10 mouse cellular contexts compared by ENCODE assay signal in the genomic region with DNA sequence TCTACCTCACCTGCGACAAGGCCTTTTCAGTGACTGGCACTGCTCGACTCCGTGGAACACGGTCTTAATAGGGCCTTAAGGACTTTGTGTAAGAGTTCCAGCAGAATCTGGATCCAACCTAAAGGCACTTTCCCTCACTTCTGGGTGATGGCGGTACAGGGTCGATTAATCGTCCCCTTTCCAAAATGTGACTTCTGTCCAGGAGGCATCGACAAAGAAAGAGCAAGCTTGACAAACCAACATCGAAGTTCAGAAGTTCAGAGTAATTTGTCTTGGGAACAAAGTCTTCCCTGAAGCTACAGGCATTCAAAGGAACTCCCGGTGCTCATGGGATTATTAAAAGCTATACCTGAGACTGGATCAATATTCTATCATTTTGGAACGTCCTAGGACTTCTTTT. TPM values are rescaled to one million over a fixed set of nuclear protein-coding genes. Genes with fewer than 3 reads are reported as not detected.
DNase-seq lines count a peak whose midpoint lies in the region; ATAC-seq and TF ChIP-seq lines count a peak whose summit lies in the region.
"Had no signal": no experiment of that assay in that cellular context is flagged by ENCODE, and none has a peak within 500 bp of the region (broad histone marks: within the 10 kb centered on the region; RNA-seq: fewer than 3 reads in every experiment).

No protein-coding gene starts in this region.

- no peak for DNase-seq in left cerebral cortex, adult 2 months (ENCODE audit: extremely low spot score in 1 of 2, low spot score in 2 of 2)
- no peak for DNase-seq in left cerebral cortex, postnatal 4 days
- DNase-seq in forebrain, embryonic 11.5 days (ENCODE audit: low spot score): no peak
- no peak for DNase-seq in thymus, adult 18-20 months
- no peak for DNase-seq in adipocyte (ENCODE audit: low spot score)

- peaks cover 3% of the 10 kb centered on the region; the same call in 1 of the 2 replicates for H3K27me3 ChIP-seq in forebrain, embryonic 11.5 days (ENCODE audit: control insufficient read depth, insufficient read depth, low read length)
- no peaks in the 10 kb centered on the region for H3K27me3 ChIP-seq in intestine, embryonic 16.5 days (replicated peaks; ENCODE audit: control insufficient read depth, insufficient read depth, low read length)
- peaks cover 16% of the 10 kb centered on the region for H3K27me3 ChIP-seq in neural tube, embryonic 13.5 days
- H3K27me3 ChIP-seq: Patski had no signal

- H3K9ac ChIP-seq in forebrain, embryonic 11.5 days (ENCODE audit: low read length): peak overlapping the region; percentile 12; the same call in 1 of the 2 replicates
- H3K9ac ChIP-seq in intestine, embryonic 16.5 days (ENCODE audit: low read depth, low read length): no peak overlapping the region
- H3K9ac ChIP-seq in neural tube, embryonic 13.5 days: peak overlapping the region; percentile 81; the same call in 1 of the 2 replicates

- H3K4me3 ChIP-seq in left cerebral cortex, adult 2 months: peak overlapping the region; percentile 56
- H3K4me3 ChIP-seq in forebrain, embryonic 11.5 days (ENCODE audit: low read depth, low read length): peak overlapping the region; percentile 64; the same call in 1 of the 2 replicates
- H3K4me3 ChIP-seq in intestine, embryonic 16.5 days (ENCODE audit: low read length): no peak overlapping the region; the same call in 1 of the 2 replicates
- H3K4me3 ChIP-seq in neural tube, embryonic 13.5 days: peak overlapping the region; percentile 58

- TF ChIP-seq CTCF in left cerebral cortex, adult 2 months (IDR thresholded peaks at IDR 0.05): no peak

- ATAC-seq in forebrain, embryonic 11.5 days (replicated peaks; ENCODE audit: low FRiP score): no peak
- peak; percentile 6; the same call in 1 of the 2 replicates for ATAC-seq in intestine, embryonic 16.5 days
- ATAC-seq in neural tube, embryonic 13.5 days (ENCODE audit: low read depth): no peak
- no peak for ATAC-seq in activated CD4-positive, CD25-positive, alpha-beta regulatory T cell, adult 4 months

- H3K27ac ChIP-seq in left cerebral cortex, adult 2 months: no peak overlapping the region
- H3K27ac ChIP-seq in forebrain, embryonic 11.5 days (ENCODE audit: low read depth, low read length): no peak overlapping the region
- no peak overlapping the region for H3K27ac ChIP-seq in intestine, embryonic 16.5 days (ENCODE audit: low read length)
- no peak overlapping the region for H3K27ac ChIP-seq in neural tube, embryonic 13.5 days (replicated peaks)

- no peaks in the 10 kb centered on the region for H3K36me3 ChIP-seq in forebrain, embryonic 11.5 days (ENCODE audit: control insufficient read depth, insufficient read depth, low read length)
- H3K36me3 ChIP-seq in intestine, embryonic 16.5 days (ENCODE audit: control insufficient read depth, insufficient read depth, low read length): no peaks in the 10 kb centered on the region
- no peaks in the 10 kb centered on the region for H3K36me3 ChIP-seq in neural tube, embryonic 13.5 days

- H3K9me3 ChIP-seq in forebrain, embryonic 11.5 days (ENCODE audit: control insufficient read depth, low read length): no peaks in the 10 kb centered on the region
- H3K9me3 ChIP-seq in intestine, embryonic 16.5 days (ENCODE audit: control insufficient read depth, low read length): no peaks in the 10 kb centered on the region
- no peaks in the 10 kb centered on the region for H3K9me3 ChIP-seq in neural tube, embryonic 13.5 days

- 5% methylated on average over 11 of the region's 11 CpGs for WGBS in forebrain, embryonic 11.5 days
- WGBS in intestine, embryonic 16.5 days: 15% methylated on average over 11 of the region's 11 CpGs
- 5% methylated on average over 11 of the region's 11 CpGs for WGBS in neural tube, embryonic 13.5 days

- peak overlapping the region; percentile 64 for H3K4me2 ChIP-seq in forebrain, embryonic 11.5 days (ENCODE audit: low read depth, low read length, severe bottlenecking)
- H3K4me2 ChIP-seq in intestine, embryonic 16.5 days (ENCODE audit: low read depth, low read length): peak overlapping the region; percentile 70
- peak overlapping the region; percentile 65 for H3K4me2 ChIP-seq in neural tube, embryonic 13.5 days

- intact Hi-C loops in left cerebral cortex, adult 2 months (cut with DNase I): loop anchor here (2.0 kb wide), 1 partner anchor 143 kb away; no protein-coding TSS in a partner anchor
- intact Hi-C loops in left cerebral cortex, postnatal 4 days (cut with DNase I): no loop called here

- H3K4me1 ChIP-seq in forebrain, embryonic 11.5 days (replicated peaks; ENCODE audit: control insufficient read depth, insufficient read depth, low read length): peaks cover 36% of the 10 kb centered on the region
- H3K4me1 ChIP-seq in intestine, embryonic 16.5 days (ENCODE audit: control insufficient read depth, insufficient read depth, low read length): peaks cover 17% of the 10 kb centered on the region
- H3K4me1 ChIP-seq in neural tube, embryonic 13.5 days (replicated peaks): peaks cover 69% of the 10 kb centered on the region

RNA-seq across cellular contexts. Expression of a gene that starts 0.4 kb away (rescaled TPM):
- total RNA-seq in left cerebral cortex, adult 2 months (2021): 1 to 10 TPM; 7.4 to 9.9 TPM
- 1 to 10 TPM; 7.3 to 9.0 TPM for total RNA-seq in left cerebral cortex, postnatal 4 days (2021)
- 31.2 and 31.9 TPM in 2 replicates for polyA plus RNA-seq in forebrain, embryonic 11.5 days (2014; fragmentation: Nextera tagmentation; extraction: Ambion mirVana)
- 11.8 and 12.7 TPM in 2 replicates for polyA plus RNA-seq in intestine, embryonic 16.5 days (2015; fragmentation: Nextera tagmentation; extraction: Ambion mirVana)
- polyA plus RNA-seq in neural tube, embryonic 13.5 days (2015; fragmentation: Nextera tagmentation; extraction: Ambion mirVana): 16.7 and 17.1 TPM in 2 replicates
- under 1 TPM; 0.15 to 0.21 TPM for polyA plus RNA-seq in activated CD4-positive, CD25-positive, alpha-beta regulatory T cell, adult 4 months (2017; shearing (Covaris generic))

RNA-seq across cellular contexts. Expression of a gene that starts 50.1 kb away (rescaled TPM):
- total RNA-seq in left cerebral cortex, adult 2 months (2021): under 1 TPM; 0.29 to 0.75 TPM
- total RNA-seq in left cerebral cortex, postnatal 4 days (2021): under 1 TPM; 0.79 to 0.88 TPM
- 0.29 and 0.36 TPM in 2 replicates for polyA plus RNA-seq in forebrain, embryonic 11.5 days (2014; fragmentation: Nextera tagmentation; extraction: Ambion mirVana)
- 0.15 TPM in 1 of 2 replicates, not detected in the other for polyA plus RNA-seq in intestine, embryonic 16.5 days (2015; fragmentation: Nextera tagmentation; extraction: Ambion mirVana)
- polyA plus RNA-seq in neural tube, embryonic 13.5 days (2015; fragmentation: Nextera tagmentation; extraction: Ambion mirVana): not detected in 2 replicates
- not detected for polyA plus RNA-seq in activated CD4-positive, CD25-positive, alpha-beta regulatory T cell, adult 4 months (2017; shearing (Covaris generic))
- total RNA-seq: gastrocnemius, postnatal 10 days had no signal

Comparison
In these comparisons a context has a peak if more than half of its experiments do, and no peak if none do; other contexts are left out.
1. RNA of a gene that starts 0.4 kb away (polyA plus RNA-seq): 31.2 to 31.9 TPM in forebrain, embryonic 11.5 days, 16.7 to 17.1 TPM in neural tube, embryonic 13.5 days and 11.8 to 12.7 TPM in intestine, embryonic 16.5 days; 0.15 to 0.21 TPM in activated CD4-positive, CD25-positive, alpha-beta regulatory T cell, adult 4 months; every median in the first group is over 10 times any median in the second.
2. Peak in every context shown above with its lines, with median percentiles within 50 percentile points of each other: H3K4me2 ChIP-seq.